Mouse (Mus musculus) embryo, embryonic 11 days (tissue): ENCODE data around the gene Lix1l.
"Not testable (repeated sequence)": the region's sequence is repeated elsewhere in the genome, so short reads cannot be mapped to it uniquely, and the experiment has no call there.

ENCODE experiments used
- DNase-seq: peaks from one replicate; pipeline ENCODE4 v3.0.0-alpha.2; 2015

Gene Lix1l

GRCm38 (mm10) chr3:96634928-96635879 is 34.3 kb downstream of the Lix1l start, which contains the start of the genes Pex11b and Gm42957:
Gene Pex11b (plus strand): TSS chr3:96635376.
Gene Gm42957 (plus strand): TSS chr3:96635474.
- peak; percentile 89 for DNase-seq

GRCm38 (mm10) chr3:96635906-96636305 is 35.0 kb downstream of the Lix1l start:
- DNase-seq = no peak

- DNase-seq = no peak
Measured at GRCm38 (mm10) chr3:96636448-96636847, 35.5 kb downstream of the Lix1l start.

GRCm38 (mm10) chr3:96639219-96639618 is 38.3 kb downstream of the Lix1l start:
- peak; percentile 62 for DNase-seq

- peak; percentile 66 for DNase-seq
Measured at GRCm38 (mm10) chr3:96645018-96645649, 44.2 kb downstream of the Lix1l start, which contains the start of gene Itga10. Gene Itga10 (plus strand): TSS chr3:96645584.

GRCm38 (mm10) chr3:96647365-96647764 is 46.4 kb downstream of the Lix1l start:
- DNase-seq = no peak

GRCm38 (mm10) chr3:96660901-96661300 is 60.0 kb downstream of the Lix1l start:
- DNase-seq = no peak

- DNase-seq = no peak
Measured at GRCm38 (mm10) chr3:96662731-96663316, 61.9 kb downstream of the Lix1l start.

- peak; percentile 89 for DNase-seq
Measured at GRCm38 (mm10) chr3:96663432-96664239, 62.7 kb downstream of the Lix1l start.

GRCm38 (mm10) chr3:96665732-96666363 is 64.9 kb downstream of the Lix1l start:
- DNase-seq = not testable (repeated sequence)

- no peak for DNase-seq
Measured at GRCm38 (mm10) chr3:96666916-96667315, 66.0 kb downstream of the Lix1l start.

- DNase-seq = no peak
Measured at GRCm38 (mm10) chr3:96667316-96667715, 66.4 kb downstream of the Lix1l start.

GRCm38 (mm10) chr3:96668424-96669067 is 67.6 kb downstream of the Lix1l start:
- DNase-seq = no peak

- peak; percentile 92 for DNase-seq
Measured at GRCm38 (mm10) chr3:96669727-96670468, 68.9 kb downstream of the Lix1l start, which contains the start of gene Ankrd35. Gene Ankrd35 (plus strand): TSS chr3:96670131.

- DNase-seq = no peak
Measured at GRCm38 (mm10) chr3:96671519-96671918, 70.6 kb downstream of the Lix1l start.

GRCm38 (mm10) chr3:96673514-96673913 is 72.6 kb downstream of the Lix1l start:
- no peak for DNase-seq

- peak; percentile 73 for DNase-seq
Measured at GRCm38 (mm10) chr3:96674442-96674841, 73.5 kb downstream of the Lix1l start.

- DNase-seq = no peak
Measured at GRCm38 (mm10) chr3:96675171-96675570, 74.2 kb downstream of the Lix1l start.

- DNase-seq = no peak
Measured at GRCm38 (mm10) chr3:96675690-96676089, 74.7 kb downstream of the Lix1l start.
